Mouse (Mus musculus) cerebellum, adult 2 months (tissue): Measurements from ENCODE around the gene Kbtbd4. TPM values are rescaled to one million over a fixed set of nuclear protein-coding genes. Genes with fewer than 3 reads are reported as not detected.
"Not testable (repeated sequence)": the region's sequence is repeated elsewhere in the genome, so short reads cannot be mapped to it uniquely, and the experiment has no call there.

Source experiments
- DNase-seq, 2 experiments: peaks; one replicate each; pipeline ENCODE4 v3.0.0; 2021
- H3K27ac ChIP-seq: fragments of 200-500 bp; 2 replicates; pipeline ENCODE4 v1.5.1; 2012; ENCODE audit warnings: low read length, control low read depth, inconsistent platforms; ENCODE audit not compliant: insufficient read depth
- H3K27me3 ChIP-seq: fragments of 200-500 bp; 2 replicates; pipeline ENCODE4 v1.6.1; 2012; ENCODE audit warnings: inconsistent platforms, mild to moderate bottlenecking, low read length, moderate library complexity; ENCODE audit not compliant: control insufficient read depth, insufficient read depth
- H3K4me1 ChIP-seq: fragments of 200-500 bp; 2 replicates; pipeline ENCODE4 v1.6.1; 2011; ENCODE audit warnings: low read length; ENCODE audit not compliant: control insufficient read depth, insufficient read depth
- H3K4me3 ChIP-seq: fragments of 200-500 bp; replicated peaks from 2 replicates; pipeline ENCODE3; 2011; ENCODE audit warnings: mild to moderate bottlenecking, low read depth, low read length, control low read depth; ENCODE audit not compliant: insufficient read depth
- CTCF ChIP-seq: fragments of 200-500 bp; IDR thresholded peaks from 2 replicates; pipeline ENCODE4 v1.5.1; 2011; ENCODE audit warnings: low read depth, mild to moderate bottlenecking, control low read depth, low read length, moderate library complexity, borderline replicate concordance; ENCODE audit not compliant: insufficient read depth
- POLR2A ChIP-seq: fragments of 200-500 bp; IDR thresholded peaks from 2 replicates; pipeline ENCODE4 v1.6.1; 2011; ENCODE audit warnings: low read length, control low read depth, borderline replicate concordance; ENCODE audit not compliant: insufficient read depth
- WGBS: fragments of 180-500 bp; shearing (Covaris S2); methylation state at CpG from one replicate; pipeline ENCODE4 v1.1.7; 2018; 5-methylcytosine and 5-hydroxymethylcytosine counted together
- polyA plus RNA-seq: library from polyadenylated mRNA; depleted of rRNA; stranded (reverse); fragments of >200 nt; gene quantifications from 2 replicates; pipeline ENCODE4 v1.2.3, GENCODE M21; 2012

The Kbtbd4 gene
- polyA plus RNA-seq, 1 experiment, result 33.7 TPM

DNA sequence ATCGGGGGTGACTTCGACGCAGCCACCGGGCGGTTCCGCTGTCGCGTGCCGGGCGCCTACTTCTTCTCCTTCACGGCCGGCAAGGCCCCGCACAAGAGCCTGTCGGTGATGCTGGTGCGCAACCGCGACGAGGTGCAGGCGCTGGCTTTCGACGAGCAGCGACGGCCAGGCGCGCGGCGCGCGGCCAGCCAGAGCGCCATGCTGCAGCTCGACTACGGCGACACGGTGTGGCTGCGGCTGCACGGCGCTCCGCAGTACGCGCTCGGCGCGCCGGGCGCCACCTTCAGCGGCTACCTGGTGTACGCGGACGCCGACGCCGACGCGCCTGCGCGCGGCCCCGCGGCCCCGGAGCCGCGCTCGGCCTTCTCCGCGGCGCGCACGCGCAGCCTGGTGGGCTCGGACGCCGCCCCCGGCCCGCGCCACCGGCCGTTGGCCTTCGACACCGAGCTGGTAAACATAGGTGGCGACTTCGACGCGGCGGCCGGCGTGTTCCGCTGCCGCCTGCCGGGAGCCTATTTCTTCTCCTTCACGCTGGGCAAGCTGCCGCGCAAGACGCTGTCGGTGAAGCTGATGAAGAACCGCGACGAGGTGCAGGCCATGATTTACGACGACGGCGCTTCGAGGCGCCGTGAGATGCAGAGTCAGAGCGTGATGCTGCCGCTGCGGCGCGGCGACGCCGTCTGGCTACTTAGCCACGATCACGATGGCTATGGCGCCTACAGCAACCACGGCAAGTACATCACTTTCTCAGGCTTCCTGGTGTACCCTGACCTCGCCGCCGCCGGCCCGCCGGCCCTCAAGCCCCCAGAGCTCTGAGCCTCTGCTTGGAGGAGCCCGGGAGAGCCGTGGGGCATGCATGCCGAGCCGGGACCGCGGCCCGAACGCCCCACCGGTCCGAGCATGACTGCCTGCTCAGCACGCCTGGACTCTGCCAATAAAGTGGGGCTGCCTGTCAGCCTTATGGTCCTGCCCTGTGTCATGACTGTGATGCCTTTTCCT is 14.7 kb upstream of the Kbtbd4 start:
- WGBS, result 3% methylated on average over 127 of the region's 133 CpGs
- Histone ChIP-seq H3K4me1 (peaks cover 6% of the 10 kb centered on the region; the same call in 1 of the 2 replicates), H3K27ac (peak overlapping the region; percentile 86), H3K4me3 (peak overlapping the region; percentile 71), H3K27me3 (no peaks in the 10 kb centered on the region)
- DNase-seq, result peak; percentile 75 to 78
- TF ChIP-seq POLR2A (peak; percentile 67), CTCF (no peak)

GRCm38 (mm10) chr2:90893673-90894298 is 10.8 kb upstream of the Kbtbd4 start:
- Histone ChIP-seq H3K27ac (no peak overlapping the region), H3K27me3 (no peaks in the 10 kb centered on the region), H3K4me3 (no peak overlapping the region), H3K4me1 (0 out of 2 replicates have a peak, but pooled peaks cover 2% of the 10 kb centered on the region)
- DNase-seq, result no peak
- WGBS, result 80% methylated on average over 6 of the region's 6 CpGs
- no peak for TF ChIP-seq POLR2A
- no peak for TF ChIP-seq CTCF

DNA sequence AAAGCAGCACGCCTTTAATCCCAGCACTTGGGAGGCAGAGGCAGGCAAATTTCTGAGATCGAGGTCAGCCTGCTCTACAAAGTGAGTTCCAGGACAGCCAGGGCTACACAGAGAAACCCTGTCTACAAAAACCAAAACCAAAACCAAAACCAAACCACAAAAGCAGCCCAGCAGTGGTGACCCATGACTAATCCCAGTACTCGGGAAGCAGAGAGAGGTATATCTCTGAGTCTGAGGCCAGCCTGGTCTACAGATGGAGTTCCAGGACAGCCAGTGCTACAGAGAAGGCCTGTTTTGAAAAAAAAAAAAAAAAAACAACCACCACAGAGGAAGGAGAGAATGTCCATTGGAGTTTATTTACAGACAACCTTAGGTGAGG is 10.3 kb upstream of the Kbtbd4 start:
- WGBS, result 84% methylated on average over 3 of the region's 3 CpGs

DNA sequence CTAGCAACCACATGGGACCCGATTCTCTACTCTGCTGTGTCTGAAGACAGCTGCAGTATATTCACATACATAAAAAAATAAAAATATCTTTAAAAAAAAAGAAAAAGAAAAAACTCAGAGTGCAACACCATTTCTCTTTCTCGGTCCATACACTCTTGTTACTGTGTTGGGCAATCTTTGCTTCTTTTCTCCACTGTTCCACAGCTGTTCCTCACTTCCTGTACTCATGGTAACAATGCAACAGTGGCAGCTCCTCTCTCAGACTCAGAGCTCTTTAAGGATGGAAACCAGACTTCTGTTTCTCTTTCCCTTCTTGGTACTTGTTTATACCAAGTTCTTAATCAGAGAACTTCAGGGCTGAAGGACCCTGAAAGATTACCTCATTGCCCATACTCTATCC is 1.1 kb upstream of the Kbtbd4 start:
- DNase-seq, result no peak
- peaks cover 8% of the 10 kb centered on the region for H3K4me1 ChIP-seq
- no peak overlapping the region for H3K27ac ChIP-seq
- TF ChIP-seq CTCF (no peak), POLR2A (no peak)
- H3K27me3 ChIP-seq, result no peaks in the 10 kb centered on the region
- peak overlapping the region; percentile 99 for H3K4me3 ChIP-seq
- 83% methylated on average over 2 of the region's 2 CpGs for WGBS

More for the DNA sequence above, 10.3 kb upstream of the Kbtbd4 start:
- DNase-seq, H3K4me1 ChIP-seq, H3K27me3 ChIP-seq, H3K27ac ChIP-seq, H3K4me3 ChIP-seq: not testable (repeated sequence)

GRCm38 (mm10) chr2:90904856-90905224 is 300 bp downstream of the Kbtbd4 start:
- Histone ChIP-seq H3K27ac (peak overlapping the region; percentile 97), H3K27me3 (no peaks in the 10 kb centered on the region), H3K4me3 (peak overlapping the region; percentile 99), H3K4me1 (peaks cover 8% of the 10 kb centered on the region)
- WGBS, result under 1% methylated on average over 21 of the region's 21 CpGs
- DNase-seq, result no peak
- no peak for TF ChIP-seq POLR2A

GRCm38 (mm10) chr2:90906721-90907120 is 2.2 kb downstream of the Kbtbd4 start:
- no peaks in the 10 kb centered on the region for H3K27me3 ChIP-seq
- no peak for TF ChIP-seq CTCF
- TF ChIP-seq POLR2A, result no peak
- H3K4me1 ChIP-seq, result peaks cover 8% of the 10 kb centered on the region
- 96% methylated on average over 2 of the region's 2 CpGs for WGBS
- no peak overlapping the region for H3K27ac ChIP-seq
- no peak overlapping the region for H3K4me3 ChIP-seq
- no peak for DNase-seq

DNA sequence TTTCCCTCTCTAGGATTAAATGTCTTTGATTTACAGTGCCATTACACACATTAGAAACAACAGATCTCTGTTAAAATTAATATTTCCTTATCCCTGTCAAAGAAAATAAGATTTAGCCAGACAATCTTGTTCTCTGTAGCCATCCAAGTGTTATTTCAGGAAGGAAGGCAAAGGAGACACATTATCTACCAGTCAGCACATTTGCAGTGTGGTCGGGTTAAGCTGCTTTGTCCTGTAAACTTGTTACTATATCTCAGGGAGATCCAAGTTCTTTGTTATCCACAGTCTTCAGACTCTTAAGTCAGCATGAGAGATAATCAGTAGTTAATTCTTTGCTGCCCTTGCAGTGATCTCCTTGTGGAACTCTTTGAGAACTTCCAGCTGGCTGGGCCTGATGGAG is 6.3 kb downstream of the Kbtbd4 start:
- Histone ChIP-seq H3K4me1 (peaks cover 10% of the 10 kb centered on the region), H3K27ac (no peak overlapping the region)
- no peak for TF ChIP-seq POLR2A
- TF ChIP-seq CTCF, result no peak

GRCm38 (mm10) chr2:90911668-90912067 is 7.1 kb downstream of the Kbtbd4 start:
- Histone ChIP-seq H3K27me3 (no peaks in the 10 kb centered on the region), H3K4me3 (no peak overlapping the region), H3K4me1 (peaks cover 14% of the 10 kb centered on the region; the same call in 1 of the 2 replicates), H3K27ac (no peak overlapping the region)
- TF ChIP-seq POLR2A (no peak), CTCF (no peak)
- DNase-seq, result no peak
- 86% methylated on average over 1 of the region's 1 CpGs for WGBS

More for the DNA sequence above, 6.3 kb downstream of the Kbtbd4 start:
- Histone ChIP-seq H3K4me3 (no peak overlapping the region), H3K27me3 (no peaks in the 10 kb centered on the region)
- 86% methylated on average over 1 of the region's 1 CpGs for WGBS
- DNase-seq, result no peak
